Mouse (Mus musculus): ENCODE data around the gene Zyg11b.

The Zyg11b gene

GRCm38 (mm10) chr4:108192821-108193323, 108.0 kb downstream of the Zyg11b start:
- no peak for DNase-seq

- DNase-seq: no peak
Measured at GRCm38 (mm10) chr4:108182278-108182677, 118.6 kb downstream of the Zyg11b start.
